Mouse (Mus musculus): ENCODE measurements around the gene Dab1.

Dab1 gene

GRCm38 (mm10) chr4:103700392-103700791 lies 81.2 kb downstream of the Dab1 start:
- DNase-seq (ENCODE audit: low spot score): no peak

- no peak for DNase-seq (ENCODE audit: low spot score)
Observed at GRCm38 (mm10) chr4:103702137-103702536, 83.0 kb downstream of the Dab1 start.

GRCm38 (mm10) chr4:103704477-103704876 lies 85.3 kb downstream of the Dab1 start:
- DNase-seq (ENCODE audit: low spot score): no peak

GRCm38 (mm10) chr4:103706501-103706900 lies 87.3 kb downstream of the Dab1 start:
- no peak for DNase-seq (ENCODE audit: low spot score)

GRCm38 (mm10) chr4:103707140-103707539 lies 88.0 kb downstream of the Dab1 start:
- no peak for DNase-seq (ENCODE audit: low spot score)

GRCm38 (mm10) chr4:103711353-103711752 lies 92.2 kb downstream of the Dab1 start:
- no peak for DNase-seq (ENCODE audit: low spot score)

- DNase-seq (ENCODE audit: low spot score): no peak
Observed at GRCm38 (mm10) chr4:103713921-103714320, 94.8 kb downstream of the Dab1 start.

GRCm38 (mm10) chr4:103714991-103715390 lies 95.8 kb downstream of the Dab1 start:
- no peak for DNase-seq (ENCODE audit: low spot score)

- no peak for DNase-seq (ENCODE audit: low spot score)
Observed at GRCm38 (mm10) chr4:103715568-103715967, 96.4 kb downstream of the Dab1 start.

- no peak for DNase-seq (ENCODE audit: low spot score)
Observed at GRCm38 (mm10) chr4:103722738-103723137, 103.6 kb downstream of the Dab1 start.

- DNase-seq (ENCODE audit: low spot score): no peak
Observed at GRCm38 (mm10) chr4:103726486-103726885, 107.3 kb downstream of the Dab1 start.

- no peak for DNase-seq (ENCODE audit: low spot score)
Observed at GRCm38 (mm10) chr4:103737185-103737584, 118.0 kb downstream of the Dab1 start.

GRCm38 (mm10) chr4:103751249-103751855 lies 132.2 kb downstream of the Dab1 start:
- DNase-seq (ENCODE audit: low spot score): no peak

GRCm38 (mm10) chr4:103754561-103754960 lies 135.4 kb downstream of the Dab1 start:
- no peak for DNase-seq (ENCODE audit: low spot score)

GRCm38 (mm10) chr4:103757241-103757640 lies 138.1 kb downstream of the Dab1 start:
- DNase-seq (ENCODE audit: low spot score): no peak

- DNase-seq (ENCODE audit: low spot score): no peak
Observed at GRCm38 (mm10) chr4:103762416-103762815, 143.3 kb downstream of the Dab1 start.

- no peak for DNase-seq (ENCODE audit: low spot score)
Observed at GRCm38 (mm10) chr4:103775712-103776111, 156.6 kb downstream of the Dab1 start.

- no peak for DNase-seq (ENCODE audit: low spot score)
Observed at GRCm38 (mm10) chr4:103781398-103781797, 162.2 kb downstream of the Dab1 start.

- no peak for DNase-seq (ENCODE audit: low spot score)
Observed at GRCm38 (mm10) chr4:103783561-103784247, 164.5 kb downstream of the Dab1 start.

GRCm38 (mm10) chr4:103793589-103794312 lies 174.6 kb downstream of the Dab1 start:
- no peak for DNase-seq (ENCODE audit: low spot score)

- no peak for DNase-seq (ENCODE audit: low spot score)
Observed at GRCm38 (mm10) chr4:103796416-103796815, 177.3 kb downstream of the Dab1 start.

- DNase-seq (ENCODE audit: low spot score): no peak
Observed at GRCm38 (mm10) chr4:103802439-103802838, 183.3 kb downstream of the Dab1 start.

GRCm38 (mm10) chr4:103804461-103804860 lies 185.3 kb downstream of the Dab1 start:
- DNase-seq (ENCODE audit: low spot score): no peak

Data from yolk sac, embryonic 10.5 days (tissue).